Mouse (Mus musculus) kidney, postnatal 0 days (tissue): ENCODE measurements around the gene Slc6a17. TPM values are rescaled to one million over a fixed set of nuclear protein-coding genes. Genes with fewer than 3 reads are reported as not detected.

Experiments used
- ATAC-seq: fragments of 200-750 bp; cut with Nextera tagmentation; replicated peaks from 2 replicates; pipeline ENCODE4 v1.8.0; 2017; ENCODE audit warnings: low read depth, moderate number of reproducible peaks, moderate TSS enrichment, moderate library complexity; ENCODE audit not compliant: low FRiP score
- DNase-seq: peaks from one replicate; pipeline ENCODE4 v3.0.0-alpha.2; 2016; ENCODE audit warnings: low spot score
- H3K27ac ChIP-seq: fragments of 300-500 bp; sonication (generic); 2 replicates; pipeline ENCODE4 v1.5.1; 2014; ENCODE audit warnings: mild to moderate bottlenecking
- H3K27me3 ChIP-seq: fragments of 300-500 bp; sonication (generic); 2 replicates; pipeline ENCODE4 v1.6.1; 2014; ENCODE audit warnings: low read length, mixed read lengths; ENCODE audit not compliant: insufficient read depth
- H3K36me3 ChIP-seq: fragments of 300-500 bp; sonication (generic); 2 replicates; pipeline ENCODE4 v1.6.1; 2014; ENCODE audit warnings: low read length, mixed read lengths; ENCODE audit not compliant: insufficient read depth
- H3K4me1 ChIP-seq: fragments of 300-500 bp; sonication (generic); replicated peaks from 2 replicates; pipeline ENCODE4 v1.6.1; 2014; ENCODE audit warnings: antibody characterized with exemption, low read length, mixed read lengths; ENCODE audit not compliant: insufficient read depth
- H3K4me2 ChIP-seq: fragments of 300-500 bp; sonication (generic); 2 replicates; pipeline ENCODE4 v1.6.1; 2014; ENCODE audit warnings: mild to moderate bottlenecking, low read length, moderate library complexity, mixed read lengths
- H3K4me3 ChIP-seq: fragments of 300-500 bp; sonication (generic); replicated peaks from 2 replicates; pipeline ENCODE4 v1.5.1; 2014; ENCODE audit warnings: low read depth, low read length
- H3K9ac ChIP-seq: fragments of 300-500 bp; sonication (generic); 2 replicates; pipeline ENCODE4 v1.6.1; 2014; ENCODE audit warnings: low read depth, low read length
- H3K9me3 ChIP-seq: fragments of 300-500 bp; sonication (generic); replicated peaks from 2 replicates; pipeline ENCODE4 v1.6.1; 2016; ENCODE audit warnings: low read length, inconsistent platforms, mixed read lengths
- CTCF ChIP-seq: IDR thresholded peaks from 2 replicates; pipeline ENCODE4 v1.5.1; 2016; ENCODE audit warnings: antibody characterized with exemption, low read depth, mild to moderate bottlenecking, moderate library complexity
- WGBS: fragments of 180-500 bp; shearing (Covaris S2); extraction: QIAGEN DNeasy Blood & Tissue Kit; methylation state at CpG from one replicate; pipeline ENCODE4 v1.1.7; 2014; 5-methylcytosine and 5-hydroxymethylcytosine counted together
- polyA plus RNA-seq: library from polyadenylated mRNA; unstranded; fragments of >200 nt; fragmentation: Nextera tagmentation; extraction: Ambion mirVana; gene quantifications from 2 replicates; pipeline ENCODE4 v1.2.1, GENCODE M21; 2015

The Slc6a17 gene
- polyA plus RNA-seq, 1 experiment from 2014 or later: 4.2 TPM

GRCm38 (mm10) chr3:107454280-107454679, 63.5 kb downstream of the Slc6a17 start:
- H3K4me1 ChIP-seq: peaks cover 2% of the 10 kb centered on the region; the same call in 1 of the 2 replicates
- H3K27ac ChIP-seq: no peak overlapping the region
- no peak overlapping the region for H3K9ac ChIP-seq
- no peaks in the 10 kb centered on the region for H3K9me3 ChIP-seq
- no peak overlapping the region for H3K4me3 ChIP-seq
- ATAC-seq (no peak), DNase-seq (no peak)
- no peaks in the 10 kb centered on the region for H3K36me3 ChIP-seq
- peaks cover 41% of the 10 kb centered on the region for H3K27me3 ChIP-seq
- no peak overlapping the region for H3K4me2 ChIP-seq
- WGBS: 40% methylated on average over 4 of the region's 4 CpGs
- TF ChIP-seq CTCF: no peak

- Histone ChIP-seq H3K36me3 (no peaks in the 10 kb centered on the region), H3K9ac (no peak overlapping the region), H3K27ac (no peak overlapping the region), H3K27me3 (no peaks in the 10 kb centered on the region; the same call in 1 of the 2 replicates), H3K4me1 (no peaks in the 10 kb centered on the region), H3K9me3 (no peaks in the 10 kb centered on the region), H3K4me3 (no peak overlapping the region), H3K4me2 (no peak overlapping the region)
- 67% methylated on average over 3 of the region's 3 CpGs for WGBS
- ATAC-seq (no peak), DNase-seq (no peak)
- TF ChIP-seq CTCF: no peak
Measured at GRCm38 (mm10) chr3:107446822-107447221, 71.0 kb downstream of the Slc6a17 start.

GRCm38 (mm10) chr3:107443866-107444265, 74.0 kb downstream of the Slc6a17 start:
- no peaks in the 10 kb centered on the region; the same call in 1 of the 2 replicates for H3K27me3 ChIP-seq
- no peak overlapping the region for H3K9ac ChIP-seq
- no peak for TF ChIP-seq CTCF
- no peak overlapping the region for H3K4me2 ChIP-seq
- no peaks in the 10 kb centered on the region for H3K36me3 ChIP-seq
- ATAC-seq (no peak), DNase-seq (no peak)
- H3K4me1 ChIP-seq: no peaks in the 10 kb centered on the region
- no peak overlapping the region for H3K4me3 ChIP-seq
- 81% methylated on average over 5 of the region's 5 CpGs for WGBS
- no peak overlapping the region for H3K27ac ChIP-seq
- H3K9me3 ChIP-seq: no peaks in the 10 kb centered on the region

GRCm38 (mm10) chr3:107442191-107442590, 75.6 kb downstream of the Slc6a17 start:
- no peaks in the 10 kb centered on the region for H3K4me1 ChIP-seq
- H3K9ac ChIP-seq: no peak overlapping the region
- no peaks in the 10 kb centered on the region; the same call in 1 of the 2 replicates for H3K27me3 ChIP-seq
- H3K4me2 ChIP-seq: no peak overlapping the region
- no peaks in the 10 kb centered on the region for H3K36me3 ChIP-seq
- no peak overlapping the region for H3K4me3 ChIP-seq
- 72% methylated on average over 11 of the region's 11 CpGs for WGBS
- H3K9me3 ChIP-seq: no peaks in the 10 kb centered on the region
- DNase-seq: no peak
- H3K27ac ChIP-seq: no peak overlapping the region
- ATAC-seq: peak; percentile 25; the same call in 1 of the 2 replicates
- no peak for TF ChIP-seq CTCF

GRCm38 (mm10) chr3:107441306-107441705, 76.5 kb downstream of the Slc6a17 start:
- H3K4me3 ChIP-seq: no peak overlapping the region
- 82% methylated on average over 8 of the region's 8 CpGs for WGBS
- H3K9ac ChIP-seq: no peak overlapping the region
- H3K27ac ChIP-seq: no peak overlapping the region
- H3K9me3 ChIP-seq: no peaks in the 10 kb centered on the region
- ATAC-seq: no peak
- no peak for TF ChIP-seq CTCF
- no peaks in the 10 kb centered on the region; the same call in 1 of the 2 replicates for H3K27me3 ChIP-seq
- no peak for DNase-seq
- no peaks in the 10 kb centered on the region for H3K36me3 ChIP-seq
- no peaks in the 10 kb centered on the region for H3K4me1 ChIP-seq
- H3K4me2 ChIP-seq: no peak overlapping the region

- ATAC-seq: no peak
- no peak for DNase-seq
- Histone ChIP-seq H3K9me3 (no peaks in the 10 kb centered on the region), H3K4me1 (no peaks in the 10 kb centered on the region), H3K4me2 (no peak overlapping the region), H3K36me3 (no peaks in the 10 kb centered on the region), H3K4me3 (no peak overlapping the region), H3K9ac (no peak overlapping the region), H3K27ac (no peak overlapping the region), H3K27me3 (no peaks in the 10 kb centered on the region)
- TF ChIP-seq CTCF: no peak
- WGBS: 89% methylated on average over 11 of the region's 11 CpGs
Measured at GRCm38 (mm10) chr3:107439280-107439679, 78.5 kb downstream of the Slc6a17 start.

GRCm38 (mm10) chr3:107437666-107438065, 80.2 kb downstream of the Slc6a17 start:
- Histone ChIP-seq H3K27ac (no peak overlapping the region), H3K27me3 (no peaks in the 10 kb centered on the region), H3K4me3 (no peak overlapping the region), H3K4me1 (no peaks in the 10 kb centered on the region), H3K9me3 (no peaks in the 10 kb centered on the region), H3K4me2 (no peak overlapping the region), H3K36me3 (no peaks in the 10 kb centered on the region), H3K9ac (no peak overlapping the region)
- no peak for ATAC-seq
- DNase-seq: no peak
- no peak for TF ChIP-seq CTCF
- 88% methylated on average over 2 of the region's 2 CpGs for WGBS
